Mouse (Mus musculus) thymus, postnatal 10 days (tissue): Measurements from ENCODE around the gene Gm26657.

ENCODE experiments used
- DNase-seq, 2 experiments: peaks; one replicate each; pipeline ENCODE4 v3.0.0; 2021; ENCODE audit warnings: low spot score in 2 of 2

Gene Gm26657

GRCm38 (mm10) chr4:56757693-56758092 lies 17.8 kb downstream of the Gm26657 start:
- DNase-seq: no peak

- no peak for DNase-seq
Observed at GRCm38 (mm10) chr4:56767861-56768284, 28.0 kb downstream of the Gm26657 start.

- DNase-seq: no peak
Observed at GRCm38 (mm10) chr4:56768913-56769312, 29.0 kb downstream of the Gm26657 start.

- no peak for DNase-seq
Observed at GRCm38 (mm10) chr4:56771065-56771464, 31.2 kb downstream of the Gm26657 start.
